Mouse (Mus musculus): ENCODE results near the gene Akr1b7. TPM values are rescaled to one million over a fixed set of nuclear protein-coding genes. Genes with fewer than 3 reads are reported as not detected.
"Not testable (repeated sequence)": the region's sequence is repeated elsewhere in the genome, so short reads cannot be mapped to it uniquely, and the experiment has no call there.

Gene Akr1b7
- total RNA-seq, 2 experiments from 2014 or later: not detected

DNA sequence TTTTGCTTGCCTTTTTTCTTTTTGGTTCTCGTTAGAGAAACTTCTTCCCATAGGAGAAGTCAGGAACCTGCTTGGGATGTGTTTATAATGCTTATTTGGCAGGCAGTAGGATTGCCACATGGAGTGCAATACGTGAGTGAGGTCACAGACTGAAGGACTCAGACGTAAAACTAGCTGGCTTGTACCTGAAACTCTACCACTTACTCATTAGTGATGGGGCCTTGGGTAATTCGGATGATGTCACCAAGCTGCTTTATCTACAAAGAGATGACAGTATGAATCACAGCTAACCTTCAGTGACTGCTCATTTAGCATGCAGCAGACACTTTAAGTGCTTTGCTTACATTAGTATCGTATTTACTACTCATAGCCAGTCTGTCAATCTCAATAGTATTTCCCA lies 16.2 kb upstream of the Akr1b7 start:
- Histone ChIP-seq H3K4me3 (no peak overlapping the region), H3K27ac (no peak overlapping the region)
- no peak for DNase-seq
- TF ChIP-seq CTCF (IDR thresholded peaks at IDR 0.05): no peak
- intact Hi-C loops (cut with DNase I): no loop called here

DNA sequence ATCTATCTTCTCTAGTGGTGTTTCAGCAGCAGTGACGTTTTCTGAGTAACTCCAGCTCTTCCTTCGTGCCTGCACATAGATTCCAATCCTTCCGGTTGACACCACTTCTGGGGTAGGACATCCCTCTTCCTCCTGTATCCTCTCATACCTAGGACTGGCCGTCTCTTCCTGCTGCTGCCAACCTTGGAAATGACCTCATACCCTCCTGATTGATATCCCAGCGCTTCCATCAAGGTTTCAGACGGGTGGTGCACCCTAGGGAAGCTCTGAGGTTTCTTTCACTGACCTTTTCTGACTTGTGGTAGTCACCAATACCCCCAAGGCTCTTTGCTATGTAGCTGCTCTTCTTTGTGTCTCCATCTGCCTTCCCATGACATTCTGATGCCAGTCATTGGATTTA lies 13.7 kb upstream of the Akr1b7 start:
- H3K27ac ChIP-seq: no peak overlapping the region
- no peak for TF ChIP-seq CTCF (IDR thresholded peaks at IDR 0.05)
- intact Hi-C loops (cut with DNase I): no loop called here
- DNase-seq: no peak
- no peak overlapping the region for H3K4me3 ChIP-seq

DNA sequence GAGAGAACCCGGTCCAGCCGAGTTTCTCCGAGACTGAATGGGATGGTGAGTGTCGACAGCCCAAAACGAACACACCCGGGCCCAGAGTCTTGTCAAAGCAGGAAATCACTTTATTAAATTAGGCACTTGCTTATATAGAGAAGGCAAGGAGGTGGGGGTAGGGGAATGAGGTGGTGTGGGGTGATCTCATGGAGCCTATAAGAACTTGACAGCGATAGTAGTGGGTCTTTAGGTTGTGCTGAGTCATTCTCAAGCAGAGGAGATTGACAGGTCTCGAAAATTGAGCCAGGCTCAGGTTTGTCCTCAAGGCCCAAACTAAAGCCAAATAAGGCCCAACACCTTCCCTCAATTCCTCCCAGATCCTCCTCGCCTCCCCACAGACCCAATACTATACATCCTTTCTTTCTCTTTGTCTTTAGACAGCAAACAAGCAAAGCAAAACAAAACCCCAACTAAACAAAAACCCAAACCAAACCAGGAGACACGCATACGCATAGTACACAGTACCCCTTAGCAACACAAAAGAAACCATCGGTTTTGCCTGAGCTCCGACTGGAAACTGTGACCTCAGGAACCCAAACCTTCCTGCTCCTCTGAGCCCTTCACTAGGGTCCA lies 12.4 kb upstream of the Akr1b7 start:
- Histone ChIP-seq H3K27ac (no peak overlapping the region), H3K4me3 (no peak overlapping the region)
- TF ChIP-seq CTCF (IDR thresholded peaks at IDR 0.05): no peak
- intact Hi-C loops (cut with DNase I): no loop called here
- DNase-seq: peak; percentile 16

DNA sequence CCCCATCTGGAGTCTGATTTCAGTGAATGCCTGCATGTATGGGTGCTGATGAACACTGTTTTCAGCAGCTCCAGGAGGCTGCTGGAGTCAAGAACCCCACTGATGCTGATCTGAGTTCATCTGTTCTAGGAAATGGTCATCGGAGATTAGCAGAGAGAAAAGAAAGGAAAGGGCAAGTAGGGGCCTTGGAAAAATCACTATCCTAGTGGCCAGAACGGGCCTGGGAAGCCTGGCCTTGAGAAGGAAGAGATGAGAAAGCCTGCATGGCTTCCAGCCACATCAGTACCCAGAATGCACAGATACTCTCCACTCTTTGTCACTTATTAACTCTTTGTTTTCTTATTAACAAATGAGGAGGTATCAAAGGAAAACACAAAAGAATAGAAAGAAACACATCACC lies 11.4 kb upstream of the Akr1b7 start:
- Histone ChIP-seq H3K4me3 (no peak overlapping the region), H3K27ac (no peak overlapping the region)
- intact Hi-C loops (cut with DNase I): no loop called here

DNA sequence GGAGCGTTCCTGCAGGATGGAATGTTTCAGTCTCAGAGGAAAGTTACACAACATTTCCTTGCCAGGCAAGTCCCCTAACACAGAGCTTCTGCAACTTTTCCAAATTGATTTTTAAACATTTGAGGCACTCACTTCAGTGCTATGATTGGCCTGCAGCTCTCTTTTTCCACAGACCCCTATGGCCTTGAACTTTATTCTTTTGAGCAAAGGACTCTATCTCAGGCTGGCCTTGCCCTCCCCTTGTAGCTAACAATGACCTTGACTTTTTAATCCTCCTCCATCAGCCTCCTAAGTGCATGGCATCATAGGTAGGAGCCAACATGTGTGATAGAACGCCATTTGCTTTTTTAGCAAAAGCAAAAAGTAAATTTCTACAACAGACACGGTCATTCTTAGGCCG lies 5.4 kb upstream of the Akr1b7 start:
- H3K27ac ChIP-seq: no peak overlapping the region
- DNase-seq: no peak
- intact Hi-C loops (cut with DNase I): no loop called here
- no peak overlapping the region for H3K4me3 ChIP-seq
- no peak for TF ChIP-seq CTCF (IDR thresholded peaks at IDR 0.05)

More for the DNA sequence above, 11.4 kb upstream of the Akr1b7 start:
- no peak for TF ChIP-seq CTCF (IDR thresholded peaks at IDR 0.05)
- no peak for DNase-seq

DNA sequence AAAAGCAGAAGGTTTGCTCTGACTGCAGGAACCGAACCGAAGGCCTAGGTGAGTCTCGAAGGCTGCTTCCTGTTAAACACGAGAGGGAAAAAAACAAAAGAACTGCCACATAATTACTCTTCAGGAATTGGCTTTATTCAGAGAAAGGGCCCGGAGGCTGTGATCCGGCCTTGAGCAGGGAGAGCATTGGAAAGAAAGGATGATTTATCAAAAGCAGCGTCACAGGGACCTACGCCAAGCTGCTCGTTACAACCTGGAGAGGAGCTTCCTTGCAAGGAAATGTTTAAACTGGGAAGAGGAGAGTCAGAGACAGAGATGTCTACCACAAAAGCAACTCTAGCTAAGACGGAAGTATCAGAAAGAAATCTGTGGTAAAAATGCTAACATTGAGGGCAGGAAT lies 4.7 kb upstream of the Akr1b7 start:
- intact Hi-C loops (cut with DNase I): no loop called here
- TF ChIP-seq CTCF (IDR thresholded peaks at IDR 0.05): no peak
- no peak overlapping the region for H3K27ac ChIP-seq
- no peak overlapping the region for H3K4me3 ChIP-seq
- no peak for DNase-seq

DNA sequence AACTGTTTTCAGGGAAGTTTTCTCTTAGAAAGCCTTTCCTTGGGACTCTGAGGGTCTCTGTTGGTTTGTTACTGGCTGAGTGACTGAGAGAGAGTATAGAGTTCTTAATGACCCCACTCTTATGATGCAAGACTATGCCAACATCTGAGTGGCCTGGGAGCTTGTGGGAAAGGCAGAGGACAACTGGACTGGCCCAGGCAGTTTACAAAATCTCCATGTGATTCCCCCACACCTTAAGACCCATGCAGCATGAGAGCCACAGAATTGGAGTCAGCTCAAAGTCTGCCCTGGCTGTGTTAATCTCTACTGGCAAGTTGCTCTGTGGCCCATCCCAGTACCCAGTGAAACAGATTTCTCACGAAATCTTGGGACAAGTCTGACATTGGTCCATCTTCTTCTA lies 554 bp downstream of the Akr1b7 start:
- TF ChIP-seq CTCF (IDR thresholded peaks at IDR 0.05): no peak
- no peak overlapping the region for H3K27ac ChIP-seq
- intact Hi-C loops (cut with DNase I): no loop called here
- no peak overlapping the region for H3K4me3 ChIP-seq
- DNase-seq: no peak

DNA sequence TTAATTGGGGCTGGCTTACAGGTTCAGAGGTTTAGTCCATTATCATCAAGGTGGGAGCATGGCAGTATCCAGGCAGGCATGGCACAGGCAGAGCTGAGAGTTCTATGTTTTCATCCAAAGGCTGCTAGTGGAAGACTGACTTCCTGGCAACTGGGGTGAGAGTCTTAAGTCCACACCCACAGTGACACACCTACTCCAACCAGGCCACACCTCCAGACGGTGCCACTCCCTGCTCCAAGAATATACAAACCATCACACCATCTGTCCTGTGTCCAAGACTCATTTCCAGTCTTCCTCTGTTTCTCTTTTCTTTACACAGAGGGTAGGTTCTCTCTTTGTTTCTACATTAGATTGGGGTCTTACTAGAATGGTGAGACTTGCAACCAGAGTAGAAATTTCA lies 1.3 kb downstream of the Akr1b7 start:
- DNase-seq; H3K27ac ChIP-seq; intact Hi-C loops (cut with DNase I); H3K4me3 ChIP-seq: not testable (repeated sequence)

DNA sequence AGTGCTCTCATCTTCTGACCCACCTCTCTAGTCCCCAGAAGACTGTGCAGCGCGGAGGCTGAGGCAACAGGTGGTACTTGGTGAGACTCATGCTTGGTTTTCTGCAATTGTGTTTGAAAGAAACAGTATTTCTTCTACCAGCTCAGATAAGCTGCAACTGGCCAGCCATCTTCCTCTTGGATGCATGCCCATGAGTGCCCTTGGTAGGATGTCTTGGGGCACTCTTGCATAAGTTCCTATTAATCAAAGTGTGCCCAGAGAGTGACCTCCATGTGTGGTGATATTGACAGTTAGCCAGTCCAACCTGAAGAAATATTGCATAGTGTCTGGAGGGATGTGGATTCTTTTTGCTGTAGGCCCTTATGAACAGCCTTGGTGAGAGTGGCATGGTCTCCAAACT lies 4.4 kb downstream of the Akr1b7 start:
- H3K4me3 ChIP-seq: no peak overlapping the region
- intact Hi-C loops (cut with DNase I): no loop called here
- no peak overlapping the region for H3K27ac ChIP-seq
- TF ChIP-seq CTCF (IDR thresholded peaks at IDR 0.05): no peak
- no peak for DNase-seq

DNA sequence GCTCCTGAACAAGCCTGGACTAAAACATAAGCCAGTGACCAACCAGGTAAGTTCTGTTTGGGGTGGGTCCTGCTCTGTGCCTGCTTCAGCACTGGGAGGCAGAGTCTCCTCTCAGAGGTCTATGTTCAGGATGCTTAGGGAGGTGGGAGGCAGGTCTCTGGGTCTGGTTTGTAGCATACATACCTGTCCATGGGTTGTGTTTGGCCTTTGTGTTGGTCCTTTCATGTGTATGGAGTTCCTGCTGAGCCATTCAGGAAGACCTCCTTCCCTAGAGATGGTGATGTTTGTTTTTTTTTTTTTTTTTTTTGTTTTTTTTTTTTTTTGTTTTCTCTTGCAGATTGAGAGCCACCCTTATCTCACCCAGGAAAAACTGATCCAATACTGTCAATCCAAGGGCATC lies 6.9 kb downstream of the Akr1b7 start:
- intact Hi-C loops (cut with DNase I): no loop called here
- no peak for TF ChIP-seq CTCF (IDR thresholded peaks at IDR 0.05)
- Histone ChIP-seq H3K4me3 (no peak overlapping the region), H3K27ac (no peak overlapping the region)
- DNase-seq: no peak

DNA sequence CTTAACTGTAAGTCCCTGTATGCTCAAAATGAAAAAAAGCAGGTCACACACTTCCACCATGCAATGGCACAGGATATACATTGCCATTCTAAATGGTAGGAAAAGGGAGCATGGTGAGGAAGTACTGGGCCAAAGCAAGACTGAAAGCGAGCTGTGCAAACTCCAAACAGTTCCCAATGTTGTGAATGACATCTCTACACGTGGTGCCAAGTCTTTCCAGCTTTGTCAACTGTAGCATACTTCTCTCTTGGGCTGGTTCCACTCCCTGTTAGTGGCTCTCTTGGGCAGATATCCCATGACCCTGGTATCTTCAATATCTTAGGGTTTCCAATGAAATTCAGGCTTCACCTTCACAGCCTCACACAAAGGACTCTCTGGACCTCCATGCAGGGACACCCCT lies 26.9 kb downstream of the Akr1b7 start:
- intact Hi-C loops (cut with DNase I): no loop called here
- no peak for DNase-seq
- TF ChIP-seq CTCF (IDR thresholded peaks at IDR 0.05): no peak
- Histone ChIP-seq H3K27ac (no peak overlapping the region), H3K4me3 (no peak overlapping the region)

DNA sequence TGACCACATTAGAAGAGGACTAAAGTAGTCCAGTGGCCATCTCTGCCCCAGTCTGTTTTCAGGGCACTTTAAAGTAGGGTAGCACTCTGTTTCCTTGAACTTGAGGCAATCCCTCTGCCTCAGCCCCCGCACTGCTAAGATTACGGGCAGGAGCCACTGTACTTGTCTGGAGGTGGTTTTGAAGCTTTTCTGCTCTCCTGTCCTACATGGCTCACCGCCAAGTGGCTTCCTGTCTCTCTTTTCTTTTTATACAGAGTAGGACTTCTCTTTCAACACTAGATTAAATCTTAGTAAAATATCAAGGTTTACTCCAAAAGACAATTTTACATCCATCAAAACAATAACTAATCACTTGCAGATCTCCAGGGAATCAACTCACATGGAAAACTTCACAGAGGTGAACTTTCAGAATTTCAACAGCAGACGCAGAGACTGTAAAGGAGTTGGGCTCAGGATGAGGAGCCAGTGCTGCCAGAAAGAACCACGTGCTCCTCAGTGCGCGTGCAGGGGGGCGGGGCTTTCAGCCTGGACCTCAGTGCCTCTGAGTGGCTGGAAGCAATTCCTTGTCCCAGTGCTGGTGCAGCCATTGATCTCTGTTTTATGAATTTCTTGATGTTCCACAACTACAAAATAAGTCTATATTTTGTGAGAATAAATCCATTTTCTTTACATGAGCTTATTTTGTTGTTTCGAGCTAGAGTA lies 29.6 kb downstream of the Akr1b7 start:
- Histone ChIP-seq H3K27ac (no peak overlapping the region), H3K4me3 (no peak overlapping the region)
- intact Hi-C loops (cut with DNase I): no loop called here
- no peak for DNase-seq
- no peak for TF ChIP-seq CTCF (IDR thresholded peaks at IDR 0.05)

DNA sequence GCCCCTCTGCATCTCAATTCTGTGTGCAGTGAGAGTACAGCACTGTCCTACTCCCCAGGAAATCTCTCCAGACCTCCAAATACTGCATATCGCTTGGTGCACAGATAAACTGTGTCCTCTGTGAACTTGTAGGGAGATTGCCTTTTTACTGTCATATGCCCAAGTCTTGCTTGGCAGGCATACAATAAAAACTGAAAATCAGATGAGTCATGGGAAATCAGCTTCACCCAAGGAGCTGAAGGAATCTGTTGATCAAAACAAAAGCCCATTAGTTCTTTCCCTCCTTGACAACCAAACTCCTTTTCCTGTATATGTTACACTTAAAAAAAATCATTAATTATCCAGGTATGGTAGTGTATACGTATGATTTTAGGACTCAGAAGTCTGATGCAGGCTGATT lies 31.7 kb downstream of the Akr1b7 start:
- Histone ChIP-seq H3K4me3 (no peak overlapping the region), H3K27ac (no peak overlapping the region)
- intact Hi-C loops (cut with DNase I): no loop called here
- TF ChIP-seq CTCF (IDR thresholded peaks at IDR 0.05): no peak
- DNase-seq: no peak

DNA sequence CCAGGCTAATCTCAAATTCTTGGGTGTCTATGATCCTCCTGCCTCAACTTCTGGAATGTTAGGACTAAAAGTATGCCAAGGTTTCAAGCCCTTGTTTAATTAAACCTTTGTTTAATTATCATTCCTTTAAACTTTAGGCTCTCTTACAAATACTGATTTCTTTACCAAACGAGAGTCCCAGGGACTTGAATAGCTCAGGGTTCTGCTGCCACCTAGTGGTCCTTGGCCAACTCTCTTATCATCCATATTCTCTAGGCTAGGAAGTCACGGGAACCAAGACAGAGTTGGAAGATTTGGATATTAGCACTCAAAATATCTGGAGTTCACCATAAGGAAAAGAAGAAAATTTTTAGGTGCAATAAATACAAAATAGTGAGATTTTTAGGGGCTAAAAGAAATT lies 35.8 kb downstream of the Akr1b7 start:
- peak; percentile 74 for DNase-seq
- intact Hi-C loops (cut with DNase I): loop anchor here (2.0 to 5.0 kb wide), 3 partner anchors 76 to 155 kb away; no protein-coding TSS in a partner anchor
- TF ChIP-seq CTCF (IDR thresholded peaks at IDR 0.05): peak; percentile 95
- Histone ChIP-seq H3K27ac (no peak overlapping the region), H3K4me3 (no peak overlapping the region)
